Mouse (Mus musculus) kidney, embryonic 15.5 days (tissue): ENCODE results near the gene Fads1. TPM values are rescaled to one million over a fixed set of nuclear protein-coding genes. Genes with fewer than 3 reads are reported as not detected.
"Not testable (repeated sequence)": the region's sequence is repeated elsewhere in the genome, so short reads cannot be mapped to it uniquely, and the experiment has no call there.

ENCODE experiments used
- ATAC-seq: fragments of 200-750 bp; cut with Nextera tagmentation; replicated peaks from 2 replicates; pipeline ENCODE4 v1.8.0; 2017; ENCODE audit warnings: moderate TSS enrichment; ENCODE audit not compliant: low FRiP score
- H3K27ac ChIP-seq: fragments of 300-500 bp; sonication (generic); 2 replicates; pipeline ENCODE4 v1.5.1; 2015; ENCODE audit warnings: mild to moderate bottlenecking, inconsistent platforms
- H3K27me3 ChIP-seq: fragments of 300-500 bp; sonication (generic); 2 replicates; pipeline ENCODE4 v1.6.1; 2015; ENCODE audit warnings: inconsistent platforms
- H3K36me3 ChIP-seq: fragments of 300-500 bp; sonication (generic); 2 replicates; pipeline ENCODE4 v1.6.1; 2015; ENCODE audit warnings: inconsistent platforms
- H3K4me1 ChIP-seq: fragments of 300-500 bp; sonication (generic); 2 replicates; pipeline ENCODE4 v1.6.1; 2015; ENCODE audit warnings: inconsistent platforms
- H3K4me2 ChIP-seq: fragments of 300-500 bp; sonication (generic); 2 replicates; pipeline ENCODE4 v1.6.1; 2015; ENCODE audit warnings: moderate library complexity, mild to moderate bottlenecking, inconsistent platforms
- H3K4me3 ChIP-seq: fragments of 300-500 bp; sonication (generic); replicated peaks from 2 replicates; pipeline ENCODE4 v1.5.1; 2015; ENCODE audit warnings: mild to moderate bottlenecking, inconsistent platforms
- H3K9ac ChIP-seq: fragments of 300-500 bp; sonication (generic); 2 replicates; pipeline ENCODE4 v1.6.1; 2015; ENCODE audit warnings: mild to moderate bottlenecking, inconsistent platforms
- H3K9me3 ChIP-seq: fragments of 300-500 bp; sonication (generic); replicated peaks from 2 replicates; pipeline ENCODE4 v1.6.1; 2016; ENCODE audit warnings: inconsistent platforms
- WGBS: fragments of 180-500 bp; shearing (Covaris S2); methylation state at CpG from one replicate; pipeline ENCODE4 v1.1.7; 2015; ENCODE audit warnings: mixed read lengths; 5-methylcytosine and 5-hydroxymethylcytosine counted together
- polyA plus RNA-seq: library from polyadenylated mRNA; unstranded; fragments of >200 nt; fragmentation: Nextera tagmentation; extraction: Ambion mirVana; gene quantifications from 2 replicates; pipeline ENCODE4 v1.2.1, GENCODE M21; 2015

The Fads1 gene
- 95.3 and 108 TPM in 2 replicates for polyA plus RNA-seq

DNA sequence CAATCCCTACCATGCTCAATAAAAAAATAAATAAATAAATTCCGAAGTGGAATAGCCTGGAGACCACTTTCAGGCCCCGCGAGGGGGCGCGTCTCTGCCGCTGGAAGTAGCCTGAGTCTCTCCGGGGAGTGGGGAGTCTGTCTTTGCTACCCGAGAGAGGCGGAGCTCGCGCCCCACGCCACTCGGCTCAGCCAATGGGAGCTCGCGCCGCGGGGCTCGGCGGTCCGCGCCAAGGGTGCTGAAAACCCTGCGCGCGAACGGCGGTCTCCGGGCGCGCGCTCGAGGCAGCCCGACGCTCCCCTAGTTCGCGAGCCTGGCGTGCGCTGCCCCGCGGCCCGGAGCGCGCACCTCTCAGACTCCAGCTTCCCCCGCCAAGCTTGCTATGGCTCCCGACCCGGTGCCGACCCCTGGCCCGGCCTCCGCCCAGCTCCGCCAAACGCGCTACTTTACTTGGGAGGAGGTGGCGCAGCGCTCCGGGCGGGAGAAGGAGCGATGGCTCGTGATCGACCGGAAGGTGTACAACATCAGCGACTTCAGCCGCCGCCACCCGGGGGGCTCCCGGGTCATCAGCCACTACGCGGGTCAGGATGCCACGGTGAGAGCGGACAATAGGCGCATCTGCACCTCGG is at the start of gene Fads1:
TSS of gene Fads1 (plus strand) at position 219 of the 629 bp plus-strand sequence.
- peak within 1 kb of the TSS; percentile 80 for H3K4me3 ChIP-seq
- peaks cover 29% of the 10 kb centered on the region for H3K36me3 ChIP-seq
- peak within 1 kb of the TSS; percentile 76 for H3K4me2 ChIP-seq
- under 1% methylated on average over 60 of the region's 70 CpGs for WGBS
- peak; percentile 97 for ATAC-seq
- no peaks in the 10 kb centered on the region for H3K27me3 ChIP-seq
- peak within 1 kb of the TSS; percentile 89 for H3K9ac ChIP-seq
- H3K27ac ChIP-seq, result peak within 1 kb of the TSS; percentile 96
- peaks cover 23% of the 10 kb centered on the region for H3K4me1 ChIP-seq
- H3K9me3 ChIP-seq, result no peaks in the 10 kb centered on the region

GRCm38 (mm10) chr19:10134692-10135091 is 48.0 kb upstream of the Fads1 start:
- WGBS, result 33% methylated on average over 2 of the region's 2 CpGs

DNA sequence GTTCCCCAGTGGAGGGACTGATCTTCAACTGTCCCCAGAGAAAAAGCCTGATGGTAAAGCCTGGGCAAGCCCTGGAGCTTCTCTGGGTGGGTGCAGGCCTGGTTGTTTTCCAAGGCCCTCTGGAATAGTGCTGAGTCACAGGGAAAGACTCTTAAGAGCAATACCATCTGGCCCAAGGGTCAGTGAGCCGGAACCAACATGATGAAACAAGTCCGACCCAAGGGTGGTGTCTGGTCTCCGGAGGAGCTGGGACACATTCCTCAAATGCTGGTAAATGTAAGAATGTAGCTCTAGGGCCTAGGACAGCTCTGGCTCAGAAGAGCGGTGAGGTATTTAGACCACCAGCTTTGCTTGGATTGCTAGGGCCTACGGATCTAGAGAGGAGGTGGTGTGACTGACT is 45.3 kb upstream of the Fads1 start:
- no peak for ATAC-seq

More at GRCm38 (mm10) chr19:10134692-10135091, 48.0 kb upstream of the Fads1 start:
- Histone ChIP-seq H3K27me3 (no peaks in the 10 kb centered on the region), H3K4me3 (no peak overlapping the region), H3K4me2 (no peak overlapping the region), H3K36me3 (no peaks in the 10 kb centered on the region), H3K9ac (no peak overlapping the region), H3K4me1 (peaks cover 10% of the 10 kb centered on the region), H3K27ac (peak overlapping the region; percentile 3), H3K9me3 (no peaks in the 10 kb centered on the region)
- ATAC-seq, result peak; percentile 71

GRCm38 (mm10) chr19:10139736-10140135 is 43.0 kb upstream of the Fads1 start:
- H3K4me2 ChIP-seq, result no peak overlapping the region
- 80% methylated on average over 6 of the region's 6 CpGs for WGBS
- H3K9ac ChIP-seq, result no peak overlapping the region
- H3K36me3 ChIP-seq, result no peaks in the 10 kb centered on the region
- H3K9me3 ChIP-seq, result no peaks in the 10 kb centered on the region
- no peak overlapping the region for H3K27ac ChIP-seq
- peaks cover 4% of the 10 kb centered on the region for H3K4me1 ChIP-seq
- no peak for ATAC-seq
- H3K4me3 ChIP-seq, result no peak overlapping the region
- H3K27me3 ChIP-seq, result no peaks in the 10 kb centered on the region

More for the DNA sequence above, 45.3 kb upstream of the Fads1 start:
- Histone ChIP-seq H3K27ac (no peak overlapping the region), H3K27me3 (no peaks in the 10 kb centered on the region), H3K9ac (no peak overlapping the region), H3K36me3 (no peaks in the 10 kb centered on the region), H3K9me3 (no peaks in the 10 kb centered on the region), H3K4me2 (no peak overlapping the region), H3K4me3 (no peak overlapping the region), H3K4me1 (peaks cover 10% of the 10 kb centered on the region)
- 70% methylated on average over 5 of the region's 5 CpGs for WGBS

GRCm38 (mm10) chr19:10143667-10144066 is 39.0 kb upstream of the Fads1 start:
- no peak for ATAC-seq
- H3K4me1 ChIP-seq, result no peaks in the 10 kb centered on the region
- H3K27ac ChIP-seq, result no peak overlapping the region
- no peak overlapping the region for H3K4me3 ChIP-seq
- H3K36me3 ChIP-seq, result no peaks in the 10 kb centered on the region
- H3K27me3 ChIP-seq, result no peaks in the 10 kb centered on the region
- no peak overlapping the region for H3K9ac ChIP-seq
- 62% methylated on average over 2 of the region's 2 CpGs for WGBS
- H3K4me2 ChIP-seq, result no peak overlapping the region
- H3K9me3 ChIP-seq, result no peaks in the 10 kb centered on the region

DNA sequence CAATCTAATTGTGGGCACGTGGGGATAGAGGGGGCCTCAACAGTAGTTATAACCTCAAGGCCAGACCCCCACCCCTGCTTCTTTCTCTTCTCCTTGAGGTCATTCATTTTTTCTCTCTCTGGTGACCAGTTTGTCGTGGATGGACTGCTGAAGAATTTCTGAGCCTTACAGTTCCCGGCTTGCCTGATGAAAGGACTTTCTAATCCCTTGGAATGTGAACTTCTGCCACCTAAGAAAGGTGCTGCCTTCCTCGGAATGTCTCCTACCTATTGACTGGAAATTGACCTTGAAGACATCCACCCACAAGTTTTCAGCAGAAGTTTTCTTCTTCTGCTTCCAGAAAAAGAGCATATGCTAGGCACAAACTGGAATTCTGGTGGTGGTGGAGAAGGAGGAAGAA is 38.2 kb upstream of the Fads1 start:
- Histone ChIP-seq H3K9ac (no peak overlapping the region), H3K4me1 (no peaks in the 10 kb centered on the region), H3K36me3 (no peaks in the 10 kb centered on the region), H3K4me2 (no peak overlapping the region), H3K4me3 (no peak overlapping the region), H3K27me3 (no peaks in the 10 kb centered on the region), H3K9me3 (no peaks in the 10 kb centered on the region), H3K27ac (no peak overlapping the region)
- WGBS, result 69% methylated on average over 4 of the region's 4 CpGs
- ATAC-seq, result no peak

- no peak overlapping the region for H3K4me3 ChIP-seq
- H3K4me1 ChIP-seq, result no peaks in the 10 kb centered on the region
- no peaks in the 10 kb centered on the region for H3K36me3 ChIP-seq
- no peak for ATAC-seq
- H3K27me3 ChIP-seq, result no peaks in the 10 kb centered on the region
- no peak overlapping the region for H3K27ac ChIP-seq
- no peak overlapping the region for H3K9ac ChIP-seq
- no peaks in the 10 kb centered on the region; the same call in 1 of the 2 replicates for H3K9me3 ChIP-seq
- no peak overlapping the region for H3K4me2 ChIP-seq
- 77% methylated on average over 6 of the region's 6 CpGs for WGBS
Measured at GRCm38 (mm10) chr19:10148555-10148954, 34.1 kb upstream of the Fads1 start.

- Histone ChIP-seq H3K9ac (no peak overlapping the region), H3K27me3 (no peaks in the 10 kb centered on the region), H3K4me3 (no peak overlapping the region), H3K4me2 (no peak overlapping the region), H3K4me1 (no peaks in the 10 kb centered on the region), H3K27ac (no peak overlapping the region), H3K9me3 (no peaks in the 10 kb centered on the region; the same call in 1 of the 2 replicates), H3K36me3 (no peaks in the 10 kb centered on the region)
- no peak for ATAC-seq
- WGBS, result 68% methylated on average over 3 of the region's 3 CpGs
Measured at GRCm38 (mm10) chr19:10149189-10149588, 33.5 kb upstream of the Fads1 start.

GRCm38 (mm10) chr19:10157725-10158124 is 25.0 kb upstream of the Fads1 start:
- Histone ChIP-seq H3K9ac (no peak overlapping the region), H3K36me3 (no peaks in the 10 kb centered on the region), H3K27me3 (no peaks in the 10 kb centered on the region), H3K4me2 (no peak overlapping the region), H3K9me3 (no peaks in the 10 kb centered on the region; the same call in 1 of the 2 replicates), H3K4me1 (no peaks in the 10 kb centered on the region), H3K4me3 (no peak overlapping the region), H3K27ac (no peak overlapping the region)
- 59% methylated on average over 2 of the region's 2 CpGs for WGBS
- ATAC-seq, result no peak

GRCm38 (mm10) chr19:10163896-10164295 is 18.8 kb upstream of the Fads1 start:
- Histone ChIP-seq H3K4me2 (no peak overlapping the region), H3K36me3 (no peaks in the 10 kb centered on the region), H3K27ac (no peak overlapping the region), H3K9me3 (no peaks in the 10 kb centered on the region), H3K4me3 (no peak overlapping the region), H3K4me1 (no peaks in the 10 kb centered on the region), H3K9ac (no peak overlapping the region), H3K27me3 (no peaks in the 10 kb centered on the region)
- WGBS, result 85% methylated on average over 3 of the region's 3 CpGs
- no peak for ATAC-seq

DNA sequence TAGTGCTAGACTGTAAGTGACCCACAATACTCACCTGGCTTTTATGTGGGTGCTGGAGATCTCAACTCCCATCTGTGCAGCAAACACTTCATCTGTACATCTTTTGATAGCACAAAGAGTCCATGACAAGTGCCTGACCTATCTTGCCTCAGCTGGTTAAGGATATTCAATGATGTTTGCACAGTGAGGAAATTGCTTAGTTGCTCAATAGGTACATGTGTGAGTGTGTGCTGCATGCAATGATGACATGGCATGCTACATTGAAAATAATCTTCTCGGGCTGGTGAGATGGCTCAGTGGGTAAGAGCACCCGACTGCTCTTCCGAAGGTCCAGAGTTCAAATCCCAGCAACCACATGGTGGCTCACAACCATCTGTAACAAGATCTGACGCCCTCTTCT is 16.8 kb upstream of the Fads1 start:
- WGBS, result 89% methylated on average over 4 of the region's 4 CpGs
- not testable (repeated sequence) for H3K9me3 ChIP-seq, H3K36me3 ChIP-seq, H3K4me1 ChIP-seq, H3K9ac ChIP-seq, H3K27me3 ChIP-seq, H3K27ac ChIP-seq, ATAC-seq, H3K4me2 ChIP-seq, H3K4me3 ChIP-seq

GRCm38 (mm10) chr19:10167112-10167511 is 15.6 kb upstream of the Fads1 start:
- WGBS, result 73% methylated on average over 4 of the region's 4 CpGs
- Histone ChIP-seq H3K9me3 (no peaks in the 10 kb centered on the region), H3K27ac (no peak overlapping the region), H3K36me3 (no peaks in the 10 kb centered on the region), H3K27me3 (no peaks in the 10 kb centered on the region), H3K9ac (no peak overlapping the region), H3K4me3 (no peak overlapping the region), H3K4me2 (no peak overlapping the region), H3K4me1 (no peaks in the 10 kb centered on the region)
- no peak for ATAC-seq

DNA sequence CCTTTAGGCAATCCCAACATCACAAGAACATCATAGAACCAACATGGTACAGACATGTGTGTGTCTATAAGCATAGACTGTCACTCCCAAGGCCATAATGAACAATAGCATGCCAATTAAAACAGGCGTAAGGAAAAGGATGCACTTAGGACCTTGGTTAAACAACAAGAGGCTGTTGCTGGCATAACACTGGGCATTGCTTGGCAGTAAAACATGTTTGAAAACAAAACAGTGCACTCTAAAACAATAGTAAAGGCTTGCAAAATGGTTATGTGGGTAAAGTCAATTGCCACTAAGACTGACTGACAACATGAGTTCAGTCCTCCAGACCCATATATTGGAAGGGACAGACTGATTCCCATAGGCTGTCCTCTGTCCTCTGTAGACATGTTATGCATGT is 14.7 kb upstream of the Fads1 start:
- 70% methylated on average over 1 of the region's 1 CpGs for WGBS
- Histone ChIP-seq H3K4me3 (no peak overlapping the region), H3K4me2 (no peak overlapping the region), H3K9ac (no peak overlapping the region), H3K36me3 (no peaks in the 10 kb centered on the region), H3K4me1 (no peaks in the 10 kb centered on the region), H3K27ac (no peak overlapping the region), H3K27me3 (no peaks in the 10 kb centered on the region), H3K9me3 (no peaks in the 10 kb centered on the region)
- no peak for ATAC-seq
